Mouse (Mus musculus) intestine, embryonic 14.5 days (tissue): ENCODE measurements at regions not wholly inside any gene's neighbourhood (a gene's known extent, or its start where the extent isn't known, plus 50 kb on each side); places are given as distances from the start of the nearest gene placed in this dataset.

Source experiments
- ATAC-seq: fragments of 200-750 bp; cut with Nextera tagmentation; replicated peaks from 2 replicates; pipeline ENCODE4 v1.8.0; 2017; ENCODE audit warnings: low read depth, moderate number of reproducible peaks, moderate TSS enrichment, moderate library complexity; ENCODE audit not compliant: low FRiP score, low TSS enrichment
- DNase-seq: peaks from one replicate; pipeline ENCODE4 v3.0.0-alpha.2; 2018; ENCODE audit warnings: low spot score
- H3K27ac ChIP-seq: fragments of 300-500 bp; sonication (generic); 2 replicates; pipeline ENCODE4 v1.5.1; 2014; ENCODE audit warnings: low read depth, mild to moderate bottlenecking, control low read depth
- H3K27me3 ChIP-seq: fragments of 300-500 bp; sonication (generic); replicated peaks from 2 replicates; pipeline ENCODE4 v1.6.1; 2014; ENCODE audit warnings: low read length, control low read depth; ENCODE audit not compliant: control insufficient read depth, insufficient read depth
- H3K36me3 ChIP-seq: fragments of 300-500 bp; sonication (generic); 2 replicates; pipeline ENCODE4 v1.6.1; 2014; ENCODE audit warnings: low read length, control low read depth; ENCODE audit not compliant: control insufficient read depth, insufficient read depth
- H3K4me1 ChIP-seq: fragments of 300-500 bp; sonication (generic); replicated peaks from 2 replicates; pipeline ENCODE4 v1.6.1; 2014; ENCODE audit warnings: low read length, control low read depth, mixed read lengths; ENCODE audit not compliant: control insufficient read depth, insufficient read depth
- H3K4me2 ChIP-seq: fragments of 300-500 bp; sonication (generic); 2 replicates; pipeline ENCODE4 v1.6.1; 2014; ENCODE audit warnings: low read length
- H3K4me3 ChIP-seq: fragments of 300-500 bp; sonication (generic); 2 replicates; pipeline ENCODE4 v1.5.1; 2014; ENCODE audit warnings: low read depth, low read length, control low read depth, mixed read lengths
- H3K9ac ChIP-seq: fragments of 300-500 bp; sonication (generic); 2 replicates; pipeline ENCODE4 v1.6.1; 2014; ENCODE audit warnings: mild to moderate bottlenecking, low read length
- H3K9me3 ChIP-seq: fragments of 300-500 bp; sonication (generic); 2 replicates; pipeline ENCODE4 v1.6.1; 2016; ENCODE audit warnings: low read length, control low read depth; ENCODE audit not compliant: control insufficient read depth
- WGBS: fragments of 180-500 bp; shearing (Covaris S2); extraction: QIAGEN DNeasy Blood & Tissue Kit; methylation state at CpG from one replicate; pipeline ENCODE4 v1.1.7; 2014; 5-methylcytosine and 5-hydroxymethylcytosine counted together

DNA sequence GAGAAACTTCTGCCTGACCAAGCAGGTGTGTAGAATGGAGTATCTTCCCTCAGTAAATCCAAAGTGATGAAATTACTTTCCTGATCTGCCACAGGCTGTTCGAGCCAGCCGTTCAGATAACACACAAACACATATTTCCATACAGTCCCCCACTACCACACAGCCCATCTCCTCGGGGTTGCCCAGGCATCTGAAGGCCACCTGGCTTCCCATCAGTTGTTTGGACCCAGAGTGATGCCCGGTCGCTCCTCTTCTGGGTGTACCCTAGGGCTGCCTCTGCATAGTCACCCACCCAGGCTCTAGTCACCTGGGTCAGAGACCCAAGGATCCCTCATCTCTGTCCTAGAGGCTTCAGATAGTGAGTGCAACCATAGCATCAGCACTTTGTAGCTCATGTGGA, 107.9 kb downstream of the CK137956 start:
- DNase-seq (no peak), ATAC-seq (no peak)
- H3K4me3 ChIP-seq = no peak overlapping the region
- H3K4me1 ChIP-seq = no peaks in the 10 kb centered on the region
- no peaks in the 10 kb centered on the region for H3K36me3 ChIP-seq
- H3K27me3 ChIP-seq = no peaks in the 10 kb centered on the region
- 88% methylated on average over 5 of the region's 5 CpGs for WGBS
- H3K27ac ChIP-seq = no peak overlapping the region
- no peak overlapping the region for H3K9ac ChIP-seq
- no peak overlapping the region for H3K4me2 ChIP-seq
- no peaks in the 10 kb centered on the region for H3K9me3 ChIP-seq

DNA sequence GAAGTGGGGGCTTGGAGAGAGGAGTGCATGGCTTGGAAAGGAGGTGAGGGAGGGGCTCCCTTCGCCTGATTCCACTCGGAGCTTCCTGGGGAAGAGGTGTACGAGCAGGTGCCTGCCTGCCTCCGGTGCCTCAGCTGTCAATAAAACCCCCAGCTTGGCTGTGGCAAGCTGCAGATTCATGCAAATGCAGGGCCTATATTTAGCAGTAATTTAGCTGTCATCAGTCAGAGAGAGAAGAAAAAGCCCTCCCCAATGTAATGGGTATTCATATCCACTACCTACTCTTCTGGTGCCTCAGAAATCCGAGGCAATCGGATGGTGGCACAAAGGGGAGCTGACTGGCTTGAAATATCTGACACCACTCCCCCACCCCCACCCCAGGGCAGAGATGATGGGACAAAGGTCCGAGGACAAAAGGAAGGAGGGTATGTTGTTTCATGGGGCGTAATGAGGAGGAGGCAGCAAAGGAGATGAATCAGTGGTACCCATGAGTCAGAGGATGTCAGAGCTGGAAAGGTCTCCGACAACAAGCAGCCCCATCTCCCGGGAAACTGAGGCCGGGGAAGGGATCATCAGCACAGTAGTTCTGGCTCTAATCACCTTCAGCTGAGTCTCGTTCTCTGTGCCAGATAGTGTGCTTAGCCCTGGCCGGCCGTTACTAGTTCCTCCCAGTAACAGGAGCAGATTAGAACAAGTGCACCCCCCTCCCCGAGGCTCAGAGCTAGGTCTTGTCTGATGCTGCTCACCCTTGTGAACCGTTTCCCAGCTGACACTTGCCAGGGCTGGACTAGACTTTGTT, 109.2 kb downstream of the CK137956 start:
- H3K27ac ChIP-seq = no peak overlapping the region
- ATAC-seq (no peak), DNase-seq (no peak)
- H3K4me1 ChIP-seq = no peaks in the 10 kb centered on the region
- H3K9me3 ChIP-seq = no peaks in the 10 kb centered on the region
- no peaks in the 10 kb centered on the region for H3K27me3 ChIP-seq
- WGBS = 64% methylated on average over 16 of the region's 16 CpGs
- H3K4me2 ChIP-seq = no peak overlapping the region
- no peak overlapping the region for H3K9ac ChIP-seq
- H3K4me3 ChIP-seq = no peak overlapping the region
- no peaks in the 10 kb centered on the region for H3K36me3 ChIP-seq

GRCm38 (mm10) chr4:127860271-127860670, 110.5 kb downstream of the CK137956 start:
- ATAC-seq = no peak
- no peak overlapping the region for H3K27ac ChIP-seq
- no peak overlapping the region for H3K4me2 ChIP-seq
- H3K27me3 ChIP-seq = no peaks in the 10 kb centered on the region
- no peaks in the 10 kb centered on the region for H3K4me1 ChIP-seq
- no peaks in the 10 kb centered on the region for H3K9me3 ChIP-seq
- H3K9ac ChIP-seq = no peak overlapping the region
- WGBS = 91% methylated on average over 4 of the region's 4 CpGs
- H3K36me3 ChIP-seq = no peaks in the 10 kb centered on the region
- H3K4me3 ChIP-seq = no peak overlapping the region
- DNase-seq = no peak

DNA sequence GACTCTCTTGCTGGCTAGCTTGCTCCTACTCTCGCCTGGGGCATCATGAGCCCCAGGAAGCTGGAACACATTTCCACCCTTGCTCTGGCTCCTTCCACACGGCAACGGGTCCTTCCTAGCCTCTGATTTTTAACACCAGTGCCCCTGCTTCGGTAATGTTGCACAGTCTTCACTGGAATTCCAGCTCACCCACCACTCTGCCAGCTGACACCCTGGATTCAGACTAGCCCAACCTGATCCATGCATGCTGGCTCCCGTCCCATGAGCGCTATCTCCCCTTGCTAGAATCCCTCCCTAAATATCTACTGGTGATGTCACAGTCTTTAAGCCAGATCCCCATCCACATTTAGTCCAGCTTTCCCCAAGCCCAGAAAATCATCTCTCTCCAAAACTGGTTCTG, 111.2 kb downstream of the CK137956 start:
- WGBS = 82% methylated on average over 6 of the region's 6 CpGs
- Histone ChIP-seq H3K27ac (no peak overlapping the region), H3K9me3 (no peaks in the 10 kb centered on the region), H3K4me2 (no peak overlapping the region), H3K4me3 (no peak overlapping the region), H3K9ac (no peak overlapping the region), H3K4me1 (no peaks in the 10 kb centered on the region), H3K36me3 (no peaks in the 10 kb centered on the region), H3K27me3 (no peaks in the 10 kb centered on the region)
- ATAC-seq (no peak), DNase-seq (no peak)

GRCm38 (mm10) chr4:127858566-127858965, 112.2 kb downstream of the CK137956 start:
- no peak for DNase-seq
- Histone ChIP-seq H3K27me3 (no peaks in the 10 kb centered on the region), H3K9me3 (no peaks in the 10 kb centered on the region), H3K9ac (no peak overlapping the region), H3K4me3 (no peak overlapping the region), H3K27ac (no peak overlapping the region), H3K4me1 (no peaks in the 10 kb centered on the region), H3K4me2 (no peak overlapping the region), H3K36me3 (no peaks in the 10 kb centered on the region)
- ATAC-seq = no peak
- WGBS = 87% methylated on average over 3 of the region's 3 CpGs

DNA sequence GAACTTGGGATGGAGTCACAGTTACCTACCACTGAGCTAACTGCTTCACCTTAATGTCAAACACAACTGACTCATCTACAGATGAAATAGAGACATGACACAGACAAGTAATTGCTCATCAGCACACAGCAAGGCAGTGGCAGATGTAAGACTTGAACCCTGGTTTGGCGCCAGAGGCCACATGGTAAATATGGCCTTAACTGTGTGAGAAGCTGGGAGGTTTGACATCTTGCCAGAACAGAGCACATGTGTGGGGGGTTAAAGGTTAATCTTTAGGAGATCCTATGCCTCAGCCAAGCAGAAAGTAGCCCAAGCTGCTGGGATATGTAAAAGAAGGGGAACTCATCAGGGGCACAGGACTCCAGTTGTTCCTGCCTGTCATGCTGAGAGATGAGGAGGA, 114.9 kb downstream of the CK137956 start:
- Histone ChIP-seq H3K4me1 (no peaks in the 10 kb centered on the region), H3K9ac (no peak overlapping the region), H3K4me2 (no peak overlapping the region), H3K27me3 (no peaks in the 10 kb centered on the region), H3K9me3 (no peaks in the 10 kb centered on the region), H3K4me3 (no peak overlapping the region), H3K27ac (no peak overlapping the region), H3K36me3 (no peaks in the 10 kb centered on the region)
- no peak for ATAC-seq
- WGBS = 73% methylated on average over 1 of the region's 1 CpGs
- no peak for DNase-seq

GRCm38 (mm10) chr4:127854776-127855409, 115.9 kb downstream of the CK137956 start:
- no peak for DNase-seq
- H3K4me2 ChIP-seq = no peak overlapping the region
- H3K9ac ChIP-seq = no peak overlapping the region
- no peak overlapping the region for H3K27ac ChIP-seq
- no peaks in the 10 kb centered on the region for H3K9me3 ChIP-seq
- H3K4me1 ChIP-seq = no peaks in the 10 kb centered on the region
- H3K36me3 ChIP-seq = no peaks in the 10 kb centered on the region
- no peak overlapping the region for H3K4me3 ChIP-seq
- 76% methylated on average over 3 of the region's 3 CpGs for WGBS
- no peak for ATAC-seq
- no peaks in the 10 kb centered on the region for H3K27me3 ChIP-seq

- Histone ChIP-seq H3K4me2 (no peak overlapping the region), H3K27ac (no peak overlapping the region), H3K27me3 (no peaks in the 10 kb centered on the region), H3K9me3 (no peaks in the 10 kb centered on the region), H3K4me3 (no peak overlapping the region), H3K9ac (no peak overlapping the region), H3K36me3 (no peaks in the 10 kb centered on the region), H3K4me1 (no peaks in the 10 kb centered on the region)
- 78% methylated on average over 5 of the region's 5 CpGs for WGBS
- ATAC-seq (no peak), DNase-seq (no peak)
Measured at GRCm38 (mm10) chr4:127849306-127849705, 121.4 kb downstream of the CK137956 start.

- no peaks in the 10 kb centered on the region for H3K4me1 ChIP-seq
- H3K4me2 ChIP-seq = no peak overlapping the region
- H3K27me3 ChIP-seq = no peaks in the 10 kb centered on the region
- 36% methylated on average over 3 of the region's 3 CpGs for WGBS
- H3K36me3 ChIP-seq = no peaks in the 10 kb centered on the region
- no peak for ATAC-seq
- no peak for DNase-seq
- H3K9ac ChIP-seq = no peak overlapping the region
- no peak overlapping the region for H3K4me3 ChIP-seq
- H3K27ac ChIP-seq = no peak overlapping the region
- H3K9me3 ChIP-seq = no peaks in the 10 kb centered on the region
Measured at GRCm38 (mm10) chr4:127846321-127846720, 124.4 kb downstream of the CK137956 start.
